Mouse (Mus musculus) frontal cortex, postnatal 14 days (tissue): Measurements from ENCODE around the gene Tmem39b.

Experiments used
- DNase-seq, 2 experiments: peaks; one replicate each; pipeline ENCODE4 v3.0.0; 2022; ENCODE audit warnings: low spot score in 2 of 2

The Tmem39b gene

GRCm38 (mm10) chr4:129683901-129684493 is 12.6 kb downstream of the Tmem39b start:
- no peak for DNase-seq

GRCm38 (mm10) chr4:129681837-129682236 is 14.8 kb downstream of the Tmem39b start:
- no peak for DNase-seq

- no peak for DNase-seq
These were observed 23.7 kb downstream of the Tmem39b start for GRCm38 (mm10) chr4:129672878-129673449.

GRCm38 (mm10) chr4:129672083-129672877 is 24.4 kb downstream of the Tmem39b start, which contains the start of gene Kpna6:
Gene Kpna6, minus strand, starts transcription at chr4:129672767.
- peak; percentile 83 to 85 for DNase-seq

GRCm38 (mm10) chr4:129671491-129672082 is 25.1 kb downstream of the Tmem39b start:
- DNase-seq: no peak

- no peak for DNase-seq
These were observed 34.3 kb downstream of the Tmem39b start for GRCm38 (mm10) chr4:129662255-129662813.

GRCm38 (mm10) chr4:129661584-129661983 is 35.1 kb downstream of the Tmem39b start:
- no peak for DNase-seq

GRCm38 (mm10) chr4:129654770-129655169 is 41.9 kb downstream of the Tmem39b start:
- DNase-seq: no peak

- no peak for DNase-seq
These were observed 46.3 kb downstream of the Tmem39b start for GRCm38 (mm10) chr4:129650359-129650758.

GRCm38 (mm10) chr4:129648656-129649055 is 48.0 kb downstream of the Tmem39b start:
- no peak for DNase-seq

- DNase-seq: no peak
These were observed 51.4 kb downstream of the Tmem39b start for GRCm38 (mm10) chr4:129645204-129645603.

GRCm38 (mm10) chr4:129641756-129642155 is 54.9 kb downstream of the Tmem39b start:
- no peak for DNase-seq

- DNase-seq: peak; percentile 95 to 96
These were observed 55.8 kb downstream of the Tmem39b start, which contains the start of gene Txlna for GRCm38 (mm10) chr4:129640638-129641467. Gene Txlna, minus strand, starts transcription at chr4:129641065.

- DNase-seq: no peak
These were observed 56.5 kb downstream of the Tmem39b start for GRCm38 (mm10) chr4:129640101-129640637.

- no peak for DNase-seq
These were observed 57.4 kb downstream of the Tmem39b start for GRCm38 (mm10) chr4:129639221-129639620.

GRCm38 (mm10) chr4:129633852-129634251 is 62.8 kb downstream of the Tmem39b start:
- no peak for DNase-seq

GRCm38 (mm10) chr4:129631867-129632266 is 64.8 kb downstream of the Tmem39b start:
- DNase-seq: no peak

- DNase-seq: no peak
These were observed 65.7 kb downstream of the Tmem39b start for GRCm38 (mm10) chr4:129630944-129631343.
